Mouse (Mus musculus): ENCODE measurements at regions not wholly inside any gene's neighbourhood (a gene's known extent, or its start where the extent isn't known, plus 50 kb on each side); places are given as distances from the start of the nearest gene placed in this dataset.
A peak's percentile ranks its signal among the peaks of the same experiment; 100 is the strongest.
"Not testable (repeated sequence)": the region's sequence is repeated elsewhere in the genome, so short reads cannot be mapped to it uniquely, and the experiment has no call there.

- DNase-seq (ENCODE audit: extremely low spot score in 1 of 2, low spot score in 2 of 2) = no peak
- intact Hi-C loops (cut with DNase I) = no loop called here
Observed at GRCm38 (mm10) chr8:78107339-78107738, 105.8 kb upstream of the Ttc29 start.

- no peak for DNase-seq (ENCODE audit: extremely low spot score in 1 of 2, low spot score in 2 of 2)
- intact Hi-C loops (cut with DNase I) = no loop called here
Observed at GRCm38 (mm10) chr8:78110003-78110649, 103.0 kb upstream of the Ttc29 start.

GRCm38 (mm10) chr8:78113105-78113504 lies 100.0 kb upstream of the Ttc29 start:
- intact Hi-C loops (cut with DNase I) = no loop called here
- DNase-seq (ENCODE audit: extremely low spot score in 1 of 2, low spot score in 2 of 2) = no peak

GRCm38 (mm10) chr8:78114512-78114911 lies 98.6 kb upstream of the Ttc29 start:
- DNase-seq (ENCODE audit: extremely low spot score in 1 of 2, low spot score in 2 of 2) = no peak
- intact Hi-C loops (cut with DNase I) = no loop called here

GRCm38 (mm10) chr8:78117191-78117590 lies 95.9 kb upstream of the Ttc29 start:
- intact Hi-C loops (cut with DNase I) = no loop called here

GRCm38 (mm10) chr8:78118493-78118892 lies 94.6 kb upstream of the Ttc29 start:
- DNase-seq (ENCODE audit: extremely low spot score in 1 of 2, low spot score in 2 of 2) = no peak

More at GRCm38 (mm10) chr8:78117191-78117590, 95.9 kb upstream of the Ttc29 start:
- no peak for DNase-seq (ENCODE audit: extremely low spot score in 1 of 2, low spot score in 2 of 2)

GRCm38 (mm10) chr8:78119682-78120081 lies 93.4 kb upstream of the Ttc29 start:
- DNase-seq (ENCODE audit: extremely low spot score in 1 of 2, low spot score in 2 of 2) = peak; percentile 39 to 69
- intact Hi-C loops (cut with DNase I) = no loop called here

More at GRCm38 (mm10) chr8:78118493-78118892, 94.6 kb upstream of the Ttc29 start:
- intact Hi-C loops (cut with DNase I) = no loop called here

- intact Hi-C loops (cut with DNase I) = no loop called here
- DNase-seq (ENCODE audit: extremely low spot score in 1 of 2, low spot score in 2 of 2) = no peak
Observed at GRCm38 (mm10) chr8:78124248-78124647, 88.8 kb upstream of the Ttc29 start.

- DNase-seq (ENCODE audit: extremely low spot score in 1 of 2, low spot score in 2 of 2) = peak in 1 of 2 experiments; percentile 33
- intact Hi-C loops (cut with DNase I) = no loop called here
Observed at GRCm38 (mm10) chr8:78127852-78128251, 85.2 kb upstream of the Ttc29 start.

GRCm38 (mm10) chr8:78129061-78129460 lies 84.0 kb upstream of the Ttc29 start:
- intact Hi-C loops (cut with DNase I) = no loop called here
- no peak for DNase-seq (ENCODE audit: extremely low spot score in 1 of 2, low spot score in 2 of 2)

- intact Hi-C loops (cut with DNase I); DNase-seq (ENCODE audit: extremely low spot score in 1 of 2, low spot score in 2 of 2): not testable (repeated sequence)
Observed at GRCm38 (mm10) chr8:78139514-78139913, 73.6 kb upstream of the Ttc29 start.

- intact Hi-C loops (cut with DNase I) = no loop called here
- no peak for DNase-seq (ENCODE audit: extremely low spot score in 1 of 2, low spot score in 2 of 2)
Observed at GRCm38 (mm10) chr8:78147170-78147569, 65.9 kb upstream of the Ttc29 start.

- intact Hi-C loops (cut with DNase I) = no loop called here
- no peak for DNase-seq (ENCODE audit: extremely low spot score in 1 of 2, low spot score in 2 of 2)
Observed at GRCm38 (mm10) chr8:78148006-78148405, 65.1 kb upstream of the Ttc29 start.

- intact Hi-C loops (cut with DNase I) = no loop called here
- no peak for DNase-seq (ENCODE audit: extremely low spot score in 1 of 2, low spot score in 2 of 2)
Observed at GRCm38 (mm10) chr8:78154873-78155272, 58.2 kb upstream of the Ttc29 start.

- DNase-seq (ENCODE audit: extremely low spot score in 1 of 2, low spot score in 2 of 2) = peak; percentile 6 to 22
- intact Hi-C loops (cut with DNase I) = no loop called here
Observed at GRCm38 (mm10) chr8:78162046-78162445, 51.1 kb upstream of the Ttc29 start.

- intact Hi-C loops (cut with DNase I) = no loop called here
- DNase-seq (ENCODE audit: extremely low spot score in 1 of 2, low spot score in 2 of 2) = no peak
Observed at GRCm38 (mm10) chr8:78162763-78163508, 50.2 kb upstream of the Ttc29 start.
